Mouse (Mus musculus): ENCODE results near the gene Otc. TPM values are rescaled to one million over a fixed set of nuclear protein-coding genes. Genes with fewer than 3 reads are reported as not detected.

Gene Otc
- polyA plus RNA-seq (2016; fragmentation: Nextera tagmentation; extraction: Ambion mirVana), result not detected in 2 replicates

DNA sequence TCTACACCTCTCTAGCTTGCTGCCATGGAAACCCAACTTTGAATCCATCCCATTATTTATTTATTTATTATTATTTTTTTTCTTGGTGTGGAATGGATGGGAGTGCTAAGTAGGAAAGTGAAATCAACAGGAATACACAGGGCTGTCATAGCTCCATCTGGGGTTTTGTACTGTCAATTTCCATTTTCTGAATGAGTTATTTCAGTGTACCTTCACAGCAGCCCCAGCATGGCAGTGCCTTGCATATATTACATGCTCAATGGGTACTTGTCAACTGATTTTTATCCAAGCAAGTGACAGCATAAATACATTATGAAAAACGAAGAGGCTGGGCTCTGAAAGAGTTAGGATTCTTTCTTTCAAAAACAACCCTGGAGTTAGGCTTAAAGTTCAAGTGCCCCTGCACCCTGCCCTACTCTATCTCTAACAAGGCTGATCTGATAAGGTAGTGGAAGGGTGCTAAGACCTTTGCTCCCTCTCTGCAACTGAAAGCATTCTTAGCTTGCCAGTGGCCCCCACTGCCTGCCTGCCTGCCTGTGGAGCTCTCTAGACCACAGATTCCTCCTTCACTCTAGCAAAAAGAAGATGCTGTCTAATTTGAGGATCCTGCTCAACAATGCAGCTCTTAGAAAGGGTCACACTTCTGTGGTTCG, at the start of gene Otc:
Gene Otc, plus strand, starts transcription at position 454 of the 653 bp plus-strand sequence.
- H3K27me3 ChIP-seq, result no peaks in the 10 kb centered on the region
- whole genome bisulfite sequencing, result 65% methylated on average over 2 of the region's 2 CpGs
- ATAC-seq (ENCODE audit: low FRiP score), result no peak
- no peak within 1 kb of the TSS for H3K27ac ChIP-seq
- no peaks in the 10 kb centered on the region for H3K36me3 ChIP-seq
- H3K4me1 ChIP-seq, result no peaks in the 10 kb centered on the region
- no peak within 1 kb of the TSS for H3K9ac ChIP-seq
- H3K4me2 ChIP-seq (replicated peaks), result no peak within 1 kb of the TSS
- no peaks in the 10 kb centered on the region for H3K9me3 ChIP-seq (replicated peaks)
- H3K4me3 ChIP-seq, result no peak within 1 kb of the TSS

DNA sequence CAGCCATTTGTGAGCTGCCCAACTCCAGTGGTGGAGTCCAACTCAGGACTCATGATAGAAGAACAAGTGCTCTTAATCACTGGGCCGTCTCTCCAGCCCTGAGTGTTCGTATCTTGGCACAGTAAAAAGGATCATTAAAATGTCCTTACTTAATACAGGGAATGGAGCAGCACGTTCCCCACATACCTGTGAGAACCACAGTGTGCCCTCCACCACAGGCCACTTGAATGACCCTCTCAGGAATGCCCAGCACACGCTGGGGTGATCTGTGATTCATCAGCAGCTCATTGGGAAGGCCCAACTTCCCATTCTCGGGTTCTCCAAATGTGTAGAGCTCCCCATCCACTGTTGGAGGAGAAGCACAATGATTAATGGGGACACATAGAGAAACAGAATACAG, 46.2 kb upstream of the Otc start:
- Histone ChIP-seq H3K4me1 (no peaks in the 10 kb centered on the region), H3K4me2 (replicated peaks) (no peak overlapping the region), H3K9me3 (replicated peaks) (no peaks in the 10 kb centered on the region), H3K27me3 (no peaks in the 10 kb centered on the region), H3K9ac (no peak overlapping the region), H3K4me3 (no peak overlapping the region), H3K27ac (no peak overlapping the region), H3K36me3 (peaks cover 11% of the 10 kb centered on the region)
- 86% methylated on average over 5 of the region's 5 CpGs for WGBS
- ATAC-seq (ENCODE audit: low FRiP score), result no peak

DNA sequence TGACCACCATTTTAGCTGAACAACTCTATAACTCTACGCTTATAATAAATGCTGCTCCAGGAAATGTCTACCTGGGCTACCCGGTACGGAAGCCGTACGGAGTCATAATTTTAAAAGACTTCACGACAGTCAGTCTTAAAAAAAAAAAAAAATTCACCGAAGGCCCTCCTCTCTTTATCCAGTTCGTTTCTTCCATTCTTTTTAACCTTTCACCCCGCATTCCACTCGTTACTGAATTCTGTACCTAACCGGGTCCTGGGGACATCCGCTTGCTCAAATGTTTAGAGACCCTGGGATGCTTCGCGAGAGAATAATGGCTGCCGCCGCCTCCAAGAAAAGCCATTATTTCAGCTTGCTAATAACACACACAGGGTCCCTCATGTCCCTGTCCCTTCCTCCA, 36.1 kb upstream of the Otc start:
- Histone ChIP-seq H3K9me3 (replicated peaks) (no peaks in the 10 kb centered on the region), H3K36me3 (no peaks in the 10 kb centered on the region), H3K4me2 (replicated peaks) (peak overlapping the region; percentile 51), H3K9ac (peak overlapping the region; percentile 59), H3K4me3 (peak overlapping the region; percentile 47), H3K27me3 (no peaks in the 10 kb centered on the region), H3K27ac (peak overlapping the region; percentile 75), H3K4me1 (no peaks in the 10 kb centered on the region; the same call in 1 of the 2 replicates)
- 19% methylated on average over 16 of the region's 16 CpGs for WGBS
- peak; percentile 1; the same call in 1 of the 2 replicates for ATAC-seq (ENCODE audit: low FRiP score)

DNA sequence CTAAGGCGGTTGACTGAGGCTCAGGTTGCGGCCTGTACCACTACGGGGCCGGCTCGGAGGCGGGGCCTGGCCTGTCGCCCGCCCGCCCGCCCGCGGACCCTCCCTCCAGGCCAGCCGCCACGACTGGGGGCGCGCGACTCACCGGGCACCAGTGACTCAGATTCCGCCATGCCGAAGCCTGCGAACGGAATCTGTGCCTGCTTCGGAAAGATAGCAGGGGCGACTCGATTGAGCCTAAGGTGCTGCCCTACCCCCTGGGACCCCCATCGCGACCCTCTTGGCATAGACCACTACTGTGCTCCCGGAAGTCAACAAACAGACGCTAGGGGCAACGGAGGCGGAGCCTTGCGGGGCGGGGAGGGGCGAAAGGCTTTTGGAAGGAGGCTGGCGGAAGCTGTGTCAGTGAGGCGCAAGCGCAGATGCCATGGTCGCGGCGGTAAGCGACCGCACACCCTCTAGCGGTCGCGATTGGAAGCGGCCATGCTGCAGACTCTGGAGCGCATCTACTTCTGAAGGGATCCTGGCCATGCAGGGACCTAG, 35.6 kb upstream of the Otc start, which contains the start of gene Rpgr:
Gene Rpgr, minus strand, starts transcription at position 511 of the 540 bp plus-strand sequence.
- no peaks in the 10 kb centered on the region for H3K9me3 ChIP-seq (replicated peaks)
- H3K9ac ChIP-seq, result peak within 1 kb of the TSS; percentile 59
- 19% methylated on average over 47 of the region's 47 CpGs for WGBS
- H3K4me3 ChIP-seq, result peak within 1 kb of the TSS; percentile 47
- H3K4me1 ChIP-seq, result no peaks in the 10 kb centered on the region; the same call in 1 of the 2 replicates
- ATAC-seq (ENCODE audit: low FRiP score), result peak; percentile 99
- no peaks in the 10 kb centered on the region for H3K27me3 ChIP-seq
- H3K4me2 ChIP-seq (replicated peaks), result peak within 1 kb of the TSS; percentile 51
- H3K27ac ChIP-seq, result peak within 1 kb of the TSS; percentile 75
- H3K36me3 ChIP-seq, result no peaks in the 10 kb centered on the region

DNA sequence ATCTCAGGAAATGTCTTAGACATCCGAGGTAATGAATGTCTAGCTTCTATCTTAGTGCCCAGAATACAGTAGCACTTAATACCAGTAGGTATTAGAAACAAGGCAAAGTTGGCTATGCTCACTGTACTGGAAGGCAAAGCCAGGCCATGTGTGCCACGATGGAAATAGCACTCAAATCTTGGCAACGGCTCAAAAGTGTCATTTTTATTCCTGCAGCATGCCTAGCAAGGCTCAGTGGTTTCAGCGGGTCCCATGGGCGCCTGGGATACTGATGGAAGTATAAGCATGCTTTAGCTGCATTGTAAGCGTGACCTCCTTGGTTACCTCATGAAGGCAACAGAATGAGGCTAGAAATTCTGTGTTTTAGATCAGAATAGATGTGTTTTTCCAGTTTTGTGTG, 32.8 kb upstream of the Otc start:
- no peak overlapping the region for H3K4me3 ChIP-seq
- H3K27ac ChIP-seq, result no peak overlapping the region
- H3K9me3 ChIP-seq (replicated peaks), result no peaks in the 10 kb centered on the region
- WGBS, result 67% methylated on average over 6 of the region's 6 CpGs
- no peak for ATAC-seq (ENCODE audit: low FRiP score)
- H3K27me3 ChIP-seq, result no peaks in the 10 kb centered on the region
- H3K36me3 ChIP-seq, result no peaks in the 10 kb centered on the region
- no peaks in the 10 kb centered on the region; the same call in 1 of the 2 replicates for H3K4me1 ChIP-seq
- no peak overlapping the region for H3K9ac ChIP-seq
- no peak overlapping the region for H3K4me2 ChIP-seq (replicated peaks)

DNA sequence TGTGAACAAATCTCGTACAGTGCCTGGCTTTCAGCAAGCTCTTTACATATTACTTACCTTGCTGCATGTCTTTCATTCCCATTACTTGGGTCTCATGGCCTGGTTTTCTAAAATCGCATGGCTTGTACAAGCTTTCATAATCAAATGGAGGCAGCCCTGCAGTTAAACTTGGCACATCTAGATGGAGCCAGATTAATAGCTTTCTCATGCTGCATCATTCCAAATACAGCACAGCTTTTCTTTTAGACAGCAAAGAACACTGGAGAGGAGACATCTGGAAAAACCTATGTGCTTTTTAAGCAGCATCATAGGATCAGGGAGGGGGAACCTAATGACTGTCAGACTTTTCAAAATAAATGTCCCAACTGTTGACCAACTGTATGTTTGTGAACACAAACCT, 19.1 kb upstream of the Otc start:
- H3K4me3 ChIP-seq, result no peak overlapping the region
- H3K27ac ChIP-seq, result no peak overlapping the region
- H3K36me3 ChIP-seq, result no peaks in the 10 kb centered on the region
- no peaks in the 10 kb centered on the region for H3K4me1 ChIP-seq
- 72% methylated on average over 2 of the region's 2 CpGs for WGBS
- no peaks in the 10 kb centered on the region for H3K9me3 ChIP-seq (replicated peaks)
- no peak for ATAC-seq (ENCODE audit: low FRiP score)
- no peaks in the 10 kb centered on the region for H3K27me3 ChIP-seq
- no peak overlapping the region for H3K9ac ChIP-seq
- no peak overlapping the region for H3K4me2 ChIP-seq (replicated peaks)

DNA sequence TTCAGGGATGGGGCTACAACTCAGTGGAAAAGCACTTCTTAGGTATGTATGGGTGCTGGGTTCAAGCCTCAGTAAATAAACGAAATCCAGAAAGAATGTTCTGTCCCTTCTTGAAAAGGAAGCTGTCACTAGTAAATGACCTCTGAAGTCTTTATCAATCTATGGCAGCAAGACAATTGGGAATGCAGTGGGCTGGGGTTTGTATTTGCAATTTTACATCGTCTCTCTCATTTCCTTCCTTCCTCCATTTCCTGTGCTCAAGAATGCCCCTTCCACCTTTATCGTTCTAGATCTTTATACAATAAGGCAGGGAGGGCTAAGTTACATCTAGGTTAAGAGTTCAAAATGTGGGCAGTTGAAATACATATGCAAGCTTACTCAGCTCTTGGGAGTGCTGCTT, 17.5 kb upstream of the Otc start:
- WGBS, result 73% methylated on average over 3 of the region's 3 CpGs

DNA sequence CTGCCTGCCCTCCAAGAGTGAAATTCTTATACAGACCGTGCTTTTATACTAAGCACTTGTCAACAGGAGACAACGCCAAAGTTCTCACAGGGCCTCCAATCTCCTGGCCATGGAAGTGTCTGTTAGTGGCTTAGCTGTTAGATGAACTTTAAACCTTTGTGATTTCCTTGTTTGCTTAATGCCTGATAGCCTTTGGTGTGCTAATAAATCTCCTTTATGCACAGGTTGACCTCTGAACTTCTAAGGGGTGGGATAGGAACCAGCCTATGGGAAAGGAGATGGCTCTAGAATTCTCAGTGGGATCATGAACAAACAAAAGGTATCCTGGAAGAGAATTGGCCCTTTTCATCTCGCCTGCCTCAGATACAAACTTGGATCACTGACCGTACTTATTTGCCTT, 12.6 kb upstream of the Otc start:
- Histone ChIP-seq H3K36me3 (no peaks in the 10 kb centered on the region), H3K4me1 (no peaks in the 10 kb centered on the region), H3K4me3 (no peak overlapping the region), H3K4me2 (replicated peaks) (no peak overlapping the region), H3K9me3 (replicated peaks) (no peaks in the 10 kb centered on the region), H3K27me3 (no peaks in the 10 kb centered on the region), H3K9ac (no peak overlapping the region), H3K27ac (no peak overlapping the region)
- 55% methylated on average over 4 of the region's 4 CpGs for WGBS
- no peak for ATAC-seq (ENCODE audit: low FRiP score)

More for the DNA sequence above, 17.5 kb upstream of the Otc start:
- H3K9ac ChIP-seq, result no peak overlapping the region
- no peaks in the 10 kb centered on the region for H3K9me3 ChIP-seq (replicated peaks)
- no peak overlapping the region for H3K4me3 ChIP-seq
- no peak overlapping the region for H3K4me2 ChIP-seq (replicated peaks)
- ATAC-seq (ENCODE audit: low FRiP score), result no peak
- no peaks in the 10 kb centered on the region for H3K4me1 ChIP-seq
- H3K36me3 ChIP-seq, result no peaks in the 10 kb centered on the region
- H3K27ac ChIP-seq, result no peak overlapping the region
- H3K27me3 ChIP-seq, result no peaks in the 10 kb centered on the region

DNA sequence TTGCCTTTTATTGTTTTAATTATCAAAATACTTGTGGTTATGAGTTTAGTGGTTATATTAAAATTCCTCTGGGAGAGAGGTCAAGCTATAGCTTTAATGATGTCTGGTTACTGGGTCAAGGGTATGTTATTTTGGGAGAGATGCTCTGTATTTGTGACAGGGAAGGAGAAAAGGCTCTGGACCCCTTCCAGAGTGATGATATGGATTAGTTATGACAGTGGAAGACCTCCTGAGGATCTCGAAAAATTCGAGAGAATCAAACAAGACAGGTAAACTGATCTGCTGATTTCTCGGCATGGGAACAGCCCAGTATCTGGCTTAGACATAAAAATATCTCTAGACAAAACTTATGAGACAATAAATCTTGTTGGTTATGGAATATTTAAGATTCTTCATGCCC, 8.2 kb upstream of the Otc start:
- no peaks in the 10 kb centered on the region for H3K4me1 ChIP-seq
- 75% methylated on average over 3 of the region's 3 CpGs for WGBS
- H3K27me3 ChIP-seq, result no peaks in the 10 kb centered on the region
- H3K4me2 ChIP-seq (replicated peaks), result no peak overlapping the region
- H3K9me3 ChIP-seq (replicated peaks), result no peaks in the 10 kb centered on the region
- no peaks in the 10 kb centered on the region for H3K36me3 ChIP-seq
- no peak for ATAC-seq (ENCODE audit: low FRiP score)
- H3K9ac ChIP-seq, result no peak overlapping the region
- no peak overlapping the region for H3K27ac ChIP-seq
- no peak overlapping the region for H3K4me3 ChIP-seq

DNA sequence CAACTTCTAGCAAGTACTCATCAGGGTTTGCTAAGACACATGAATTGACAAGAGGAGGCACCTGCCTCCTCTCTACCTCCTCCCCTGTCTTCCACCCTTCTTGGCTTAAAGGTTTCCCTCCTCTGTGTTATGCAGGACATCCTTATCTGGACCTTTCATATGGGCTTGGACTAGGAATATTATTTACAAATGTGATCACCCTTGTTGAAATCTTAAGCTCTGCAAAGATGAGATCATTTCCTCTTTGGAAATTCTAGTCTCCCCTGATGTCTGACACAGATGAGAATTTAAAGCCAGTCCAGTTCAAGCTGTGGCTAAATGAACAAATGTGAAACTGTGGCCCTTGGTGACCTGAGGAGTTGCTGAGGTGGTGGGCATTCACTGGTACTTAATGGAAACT, 748 bp upstream of the Otc start:
- Histone ChIP-seq H3K27ac (no peak overlapping the region), H3K27me3 (no peaks in the 10 kb centered on the region), H3K9me3 (replicated peaks) (no peaks in the 10 kb centered on the region), H3K4me3 (no peak overlapping the region), H3K9ac (no peak overlapping the region), H3K4me2 (replicated peaks) (no peak overlapping the region), H3K36me3 (no peaks in the 10 kb centered on the region), H3K4me1 (no peaks in the 10 kb centered on the region)
- ATAC-seq (ENCODE audit: low FRiP score), result no peak

DNA sequence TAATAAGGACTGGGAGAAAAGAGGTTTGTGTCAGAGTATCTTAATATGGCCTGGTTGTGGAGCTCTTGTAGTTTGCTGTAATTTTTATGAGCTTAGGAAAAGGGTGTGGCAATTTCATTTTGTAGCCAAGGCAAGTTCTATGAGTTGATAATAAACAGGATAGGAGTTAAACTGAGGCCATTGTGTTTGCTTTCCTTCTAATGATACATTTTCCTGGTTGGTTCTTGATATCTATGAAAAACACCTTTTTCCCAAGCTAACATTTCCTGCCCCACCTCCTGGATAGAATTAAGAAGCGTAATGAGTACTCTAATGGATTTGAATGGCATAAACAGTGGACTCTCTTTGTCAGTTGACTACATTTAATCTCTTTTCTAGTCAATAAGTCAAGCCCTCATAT, 5.7 kb downstream of the Otc start:
- H3K27ac ChIP-seq, result no peak overlapping the region
- H3K4me1 ChIP-seq, result no peaks in the 10 kb centered on the region
- no peaks in the 10 kb centered on the region for H3K27me3 ChIP-seq
- no peak overlapping the region for H3K4me2 ChIP-seq (replicated peaks)
- H3K4me3 ChIP-seq, result no peak overlapping the region
- H3K9ac ChIP-seq, result no peak overlapping the region
- 91% methylated on average over 1 of the region's 1 CpGs for WGBS
- no peak for ATAC-seq (ENCODE audit: low FRiP score)
- no peaks in the 10 kb centered on the region for H3K36me3 ChIP-seq
- H3K9me3 ChIP-seq (replicated peaks), result no peaks in the 10 kb centered on the region

DNA sequence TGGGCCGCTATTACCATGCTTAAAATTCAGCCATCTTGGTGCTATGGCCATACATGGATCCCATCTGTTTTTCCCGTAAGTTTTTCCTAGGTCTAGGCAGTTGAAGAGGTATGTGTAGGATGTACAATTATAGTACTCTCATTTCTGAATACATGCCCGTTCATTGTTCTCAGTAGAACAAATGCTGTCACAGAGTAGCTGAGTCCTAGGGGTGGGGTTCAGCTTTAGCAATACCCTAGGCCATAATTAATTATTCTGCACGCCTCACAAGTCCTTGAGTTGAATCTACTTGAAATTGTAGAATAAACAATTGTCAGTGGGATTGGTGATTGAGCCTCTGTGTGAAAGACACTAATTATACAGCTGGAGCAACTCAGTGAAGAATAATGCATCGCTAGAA, 6.2 kb downstream of the Otc start:
- no peaks in the 10 kb centered on the region for H3K9me3 ChIP-seq (replicated peaks)
- no peaks in the 10 kb centered on the region for H3K27me3 ChIP-seq
- H3K4me2 ChIP-seq (replicated peaks), result no peak overlapping the region
- no peak for ATAC-seq (ENCODE audit: low FRiP score)
- H3K36me3 ChIP-seq, result no peaks in the 10 kb centered on the region
- 74% methylated on average over 5 of the region's 5 CpGs for WGBS
- no peak overlapping the region for H3K27ac ChIP-seq
- no peak overlapping the region for H3K4me3 ChIP-seq
- no peak overlapping the region for H3K9ac ChIP-seq
- H3K4me1 ChIP-seq, result no peaks in the 10 kb centered on the region

DNA sequence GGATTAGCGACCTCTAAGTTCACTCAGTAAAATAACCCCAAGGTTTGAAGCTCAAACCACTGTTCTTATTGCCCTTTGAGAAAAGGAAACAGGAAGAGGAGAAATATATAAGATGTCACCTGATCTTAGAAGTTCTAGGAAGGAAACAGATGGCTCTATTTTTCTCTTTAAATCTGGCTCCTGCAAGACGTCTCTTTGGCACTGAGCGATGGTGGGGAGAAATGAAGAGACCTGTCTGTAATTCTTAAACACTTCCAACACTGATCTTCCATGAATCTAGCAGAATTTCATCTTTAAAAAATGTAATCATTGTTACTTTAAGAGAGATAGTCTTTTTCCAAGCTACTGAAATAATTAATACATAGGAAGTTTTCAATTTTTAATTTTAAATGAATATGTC, 16.2 kb downstream of the Otc start:
- Histone ChIP-seq H3K27ac (no peak overlapping the region), H3K36me3 (no peaks in the 10 kb centered on the region), H3K4me2 (replicated peaks) (no peak overlapping the region), H3K4me1 (no peaks in the 10 kb centered on the region), H3K4me3 (no peak overlapping the region), H3K9me3 (replicated peaks) (no peaks in the 10 kb centered on the region), H3K27me3 (no peaks in the 10 kb centered on the region), H3K9ac (no peak overlapping the region)
- 74% methylated on average over 3 of the region's 3 CpGs for WGBS
- ATAC-seq (ENCODE audit: low FRiP score), result no peak
